Mouse (Mus musculus) cerebellum, adult 11-12 months (tissue): ENCODE measurements around the gene Gm20683.
A peak's percentile ranks its signal among the peaks of the same experiment; 100 is the strongest.

Source experiments
- DNase-seq: peaks from one replicate; pipeline ENCODE4 v3.0.0; 2022

Gene Gm20683

DNA sequence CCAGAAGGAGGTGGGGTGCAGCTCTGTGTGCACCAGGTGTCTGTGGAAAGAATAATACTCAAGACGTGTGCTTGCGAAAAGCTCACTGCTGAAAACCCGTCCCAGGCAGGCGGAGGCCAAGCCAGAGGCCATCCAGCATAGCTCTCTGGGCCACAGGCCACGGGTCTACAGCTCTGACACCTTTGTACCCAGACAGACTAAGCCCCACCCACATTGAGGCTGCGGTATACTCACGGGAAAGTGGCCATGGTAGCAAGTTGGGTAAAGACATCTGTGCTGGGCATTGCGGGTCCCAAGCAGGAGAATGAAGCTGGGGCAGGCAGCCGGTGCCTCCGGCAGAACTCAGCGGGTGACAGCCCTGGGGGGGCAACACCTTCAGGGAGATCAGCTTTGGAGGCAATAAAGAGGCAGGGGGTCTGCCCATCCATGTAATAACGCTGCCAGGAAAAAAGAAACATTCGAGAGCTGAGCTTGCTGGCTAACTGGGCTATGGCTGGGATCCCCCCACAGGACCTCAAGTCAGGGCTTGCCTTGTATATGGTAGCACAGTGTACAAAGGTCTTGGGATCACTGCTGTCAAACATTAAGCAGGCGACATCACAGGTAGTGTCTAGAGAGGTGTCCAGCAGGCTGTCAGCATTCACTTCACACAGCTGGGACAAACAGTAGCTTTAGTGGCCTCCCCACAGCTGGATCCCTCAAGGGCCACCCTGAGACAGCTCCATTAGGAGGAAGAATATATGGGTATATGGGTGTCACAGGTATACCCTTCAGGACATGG, 1.9 kb downstream of the Gm20683 start:
- peak; percentile 55 for DNase-seq

- no peak for DNase-seq
Observed at GRCm38 (mm10) chr17:25838904-25839303, 2.7 kb downstream of the Gm20683 start.

DNA sequence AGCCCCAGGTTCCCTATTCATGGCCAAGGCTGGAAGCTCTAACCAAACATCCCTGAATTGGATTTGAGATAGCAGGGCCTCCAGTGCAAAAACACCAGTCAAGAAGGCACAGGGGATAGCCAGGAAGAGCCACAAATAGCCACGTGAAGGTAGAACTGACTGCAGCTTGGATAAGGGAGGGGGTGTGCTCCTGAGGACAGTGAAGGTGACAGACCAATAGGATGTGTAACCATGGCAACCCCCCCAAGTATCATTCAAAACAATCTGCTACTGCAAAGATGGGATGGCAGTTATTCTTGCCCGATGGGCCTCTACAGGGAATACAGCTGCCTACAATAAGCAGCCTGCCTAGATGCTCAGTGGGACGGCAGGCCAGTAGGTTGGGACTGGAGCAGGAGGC, 4.0 kb downstream of the Gm20683 start:
- DNase-seq: no peak

GRCm38 (mm10) chr17:25837076-25837410, 4.5 kb downstream of the Gm20683 start, which contains the start of gene Rhbdl1:
TSS of gene Rhbdl1 (minus strand) at chr17:25837295.
- DNase-seq: peak; percentile 90

DNA sequence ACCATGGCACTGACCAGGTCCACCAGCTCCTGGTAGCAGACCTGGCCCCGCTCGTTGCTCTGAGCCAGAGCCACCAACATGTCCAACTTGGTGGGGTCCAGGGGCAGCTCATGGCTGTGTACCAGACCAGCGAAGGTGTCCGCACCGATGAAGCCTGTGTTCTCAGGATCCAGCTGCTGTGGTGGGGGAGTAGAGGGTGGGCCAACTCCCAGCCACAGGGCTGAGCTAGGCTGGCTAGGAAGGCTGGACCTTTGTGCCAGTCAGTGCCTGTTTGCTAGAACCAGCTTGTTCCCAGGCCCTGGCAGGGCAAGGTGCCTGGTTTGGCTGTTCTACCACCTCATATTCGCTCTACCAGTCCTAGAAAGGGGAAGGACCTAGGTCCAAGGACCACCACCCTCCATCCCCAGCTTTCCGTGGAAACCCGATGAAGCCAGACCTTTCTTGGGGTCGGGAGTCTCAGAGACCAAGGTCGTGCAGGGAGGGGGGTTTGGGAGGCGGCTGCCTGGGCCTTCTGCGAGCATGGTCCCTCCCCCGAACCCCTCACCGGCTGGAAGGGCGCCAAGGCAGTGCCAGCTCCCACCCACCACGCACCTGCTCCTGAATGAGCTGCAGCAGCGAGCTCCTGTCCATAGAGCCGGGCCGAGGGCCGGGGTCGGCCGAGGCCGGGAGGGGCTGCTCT, 5.0 kb downstream of the Gm20683 start:
- no peak for DNase-seq

DNA sequence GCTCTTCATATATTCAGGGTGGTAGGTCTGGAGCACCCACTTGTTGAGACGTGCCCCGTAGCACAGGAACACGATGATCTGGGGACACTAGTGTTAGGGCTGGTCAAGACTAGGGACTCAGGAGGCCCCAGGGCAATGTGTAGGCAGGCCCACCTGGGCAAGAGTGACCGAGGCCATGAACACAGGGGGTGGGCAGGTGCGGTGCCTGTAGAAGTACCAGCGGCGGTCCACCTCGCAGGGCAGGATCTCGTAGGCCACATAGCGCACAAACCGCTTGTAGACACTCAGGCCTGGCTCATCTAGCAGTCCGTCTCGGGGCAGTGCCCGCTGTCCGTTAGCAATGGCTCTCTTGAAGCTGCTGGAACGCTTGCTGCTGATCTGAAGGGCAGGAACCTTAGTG, 5.7 kb downstream of the Gm20683 start:
- DNase-seq: peak; percentile 63

- no peak for DNase-seq
Observed at GRCm38 (mm10) chr17:25835301-25835700, 6.3 kb downstream of the Gm20683 start.

DNA sequence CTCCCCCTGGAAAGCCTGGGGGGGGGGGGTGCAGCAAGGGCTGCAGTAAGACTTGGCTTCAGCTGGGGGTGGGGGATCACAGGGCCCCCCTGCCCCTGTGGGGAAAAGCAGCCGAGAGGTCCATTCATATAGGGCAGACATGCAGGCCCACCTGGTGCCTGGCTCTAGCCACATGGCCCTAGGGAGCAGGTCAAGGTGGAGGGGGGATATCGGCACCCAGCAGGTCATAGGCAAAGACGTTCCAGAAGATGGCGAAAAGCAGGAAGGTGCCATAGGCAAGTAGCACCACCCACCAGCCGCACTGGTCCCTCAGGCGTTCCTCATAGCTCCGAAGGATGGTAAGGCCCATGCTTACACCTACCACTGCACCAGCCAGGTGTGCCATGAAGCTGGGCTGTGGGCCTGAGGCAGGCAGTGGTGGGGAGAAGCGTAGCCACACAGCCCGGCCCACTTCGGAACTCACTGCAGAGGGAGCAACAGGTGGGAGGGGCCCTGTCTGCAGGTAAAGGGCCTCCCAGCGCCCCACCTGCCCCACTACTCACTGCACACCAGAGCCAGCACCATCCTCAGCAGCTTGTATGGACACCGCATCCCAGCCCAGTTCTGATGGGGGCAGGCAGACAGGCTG, 6.9 kb downstream of the Gm20683 start:
- DNase-seq: peak; percentile 76

DNA sequence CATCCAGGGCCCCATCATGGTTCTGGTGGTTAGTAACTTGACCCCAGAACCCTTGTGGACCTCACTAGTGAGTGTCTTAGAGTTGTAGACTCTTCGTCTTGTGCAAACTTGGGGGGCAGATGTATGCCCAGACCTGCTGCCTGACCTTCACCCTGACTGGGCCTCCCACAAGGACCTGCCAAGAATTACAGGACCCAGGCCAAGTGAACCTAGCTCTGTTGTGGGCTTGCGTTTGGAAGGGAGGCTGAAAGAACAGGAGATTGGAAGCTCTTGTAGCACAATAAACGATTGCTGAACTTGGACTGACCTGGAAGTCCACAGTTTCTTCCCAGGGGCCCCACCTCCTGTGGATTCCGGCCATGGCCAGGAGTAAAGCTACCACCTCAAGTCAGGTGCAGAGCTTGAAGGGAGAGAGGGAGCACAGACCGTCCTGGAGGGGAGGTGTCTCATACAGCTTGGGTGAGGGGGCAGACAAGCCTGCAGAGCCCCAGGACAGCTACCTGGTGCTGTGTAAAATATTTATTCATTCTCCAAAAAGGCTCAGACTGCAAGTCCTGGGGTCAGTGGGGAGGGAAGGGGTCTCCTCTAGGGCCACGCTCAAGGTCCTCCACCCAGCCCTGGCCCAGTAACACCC, 7.5 kb downstream of the Gm20683 start:
- DNase-seq: peak; percentile 75

DNA sequence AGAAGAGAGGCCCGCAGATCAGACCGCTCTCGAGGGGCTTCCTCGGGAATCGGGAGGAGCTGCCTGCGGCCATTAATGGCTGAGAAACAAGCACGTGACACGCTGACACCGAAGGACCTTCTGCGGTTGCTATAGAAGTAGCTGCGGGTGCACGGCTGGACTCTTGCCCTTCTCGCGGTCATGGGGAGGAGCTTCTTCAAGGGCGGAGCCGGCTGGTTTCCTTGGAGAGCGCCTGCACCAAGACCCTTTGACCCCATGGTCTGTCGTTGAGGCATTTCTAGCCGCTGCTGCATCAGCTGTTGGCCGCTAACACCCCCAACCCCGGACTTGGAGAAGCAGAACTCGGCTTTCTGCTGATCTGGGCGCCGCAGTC, 8.3 kb downstream of the Gm20683 start, which contains the start of gene Stub1:
Stub1 (minus strand) TSS at position 114 of the 373 bp plus-strand sequence.
- DNase-seq: no peak

DNA sequence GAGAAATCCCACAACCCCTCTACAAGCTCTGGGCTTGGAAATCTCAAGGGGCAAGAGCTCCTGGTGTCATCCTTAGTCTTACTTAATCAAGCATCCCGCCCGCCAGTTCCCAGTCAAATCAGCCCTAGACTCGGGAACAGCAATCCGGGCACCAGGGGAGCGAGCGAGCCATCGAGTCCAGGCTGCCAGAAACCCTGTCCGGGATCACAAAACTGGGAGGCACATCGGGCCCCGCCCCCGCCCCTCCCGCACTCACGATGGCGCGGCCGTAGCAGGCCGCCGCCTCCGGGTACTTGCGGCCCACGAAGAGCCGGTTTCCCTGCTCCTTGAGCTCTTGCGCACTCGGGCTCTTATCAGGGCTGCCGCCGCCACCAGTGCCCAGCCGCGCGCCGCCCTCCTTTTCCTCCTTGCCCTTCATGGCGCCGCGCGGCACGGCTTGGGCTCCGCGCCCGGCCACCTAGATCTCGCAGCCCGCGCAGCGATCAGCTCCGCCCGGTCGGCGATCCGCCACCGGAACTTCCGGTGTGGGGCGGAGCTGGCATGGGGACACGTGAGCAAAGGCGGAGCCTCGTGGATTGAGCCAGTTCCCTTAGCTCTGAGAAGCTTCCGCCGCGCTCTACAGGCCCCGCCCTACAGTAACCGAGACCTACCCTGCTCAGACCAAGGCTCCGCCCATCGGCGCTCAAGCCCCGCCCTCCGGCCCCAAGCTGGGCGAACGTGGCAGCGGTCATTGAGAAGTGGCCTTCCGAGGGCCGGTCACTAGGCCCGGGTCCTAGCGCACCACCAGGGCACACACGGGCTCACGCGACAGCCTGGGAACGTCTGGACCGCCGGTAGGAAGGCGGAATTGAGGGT, 8.9 kb downstream of the Gm20683 start:
- DNase-seq: peak; percentile 99

DNA sequence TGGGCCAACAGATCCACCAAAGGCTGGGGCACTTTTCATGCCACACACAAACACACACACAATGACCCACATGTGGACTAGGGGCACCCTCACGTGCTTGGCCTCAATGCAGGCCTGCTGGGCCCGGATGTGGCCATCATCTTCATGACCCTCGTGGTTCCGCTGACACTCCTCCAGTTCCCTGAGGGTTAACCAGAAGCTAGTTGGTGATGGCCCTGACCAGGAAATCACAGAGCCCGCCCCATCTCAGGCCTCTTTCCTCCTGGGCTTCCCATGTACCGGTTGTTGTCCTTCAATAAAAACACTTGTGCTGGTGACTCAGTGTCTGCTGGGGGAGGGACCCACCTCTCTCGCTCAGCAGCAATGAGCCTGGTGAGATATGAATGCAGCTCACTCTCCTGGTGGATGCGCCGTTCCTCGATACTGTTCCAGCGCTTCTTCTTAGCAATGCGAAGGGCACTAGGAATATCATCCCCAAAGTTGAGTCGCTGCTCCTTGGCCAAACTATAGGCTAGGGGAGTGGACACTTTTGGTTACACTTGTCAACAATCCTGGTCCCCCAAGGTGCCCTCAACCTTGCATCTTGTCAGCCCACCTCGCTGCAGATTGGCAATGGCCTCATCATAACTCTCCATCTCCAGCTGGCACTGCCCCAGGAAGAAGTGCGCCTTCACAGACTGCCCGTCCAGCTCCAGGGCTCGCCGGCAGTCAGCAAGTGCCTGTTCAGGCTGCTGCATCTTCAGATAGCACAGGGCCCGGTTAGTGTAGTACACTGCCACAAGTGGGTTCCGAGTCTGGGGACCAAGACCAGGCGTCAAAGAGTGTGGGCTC, 9.9 kb downstream of the Gm20683 start:
- peak; percentile 80 for DNase-seq

- peak; percentile 59 for DNase-seq
Observed at GRCm38 (mm10) chr17:25830806-25831431, 10.6 kb downstream of the Gm20683 start.

GRCm38 (mm10) chr17:25830200-25830753, 11.3 kb downstream of the Gm20683 start:
- peak; percentile 58 for DNase-seq

DNA sequence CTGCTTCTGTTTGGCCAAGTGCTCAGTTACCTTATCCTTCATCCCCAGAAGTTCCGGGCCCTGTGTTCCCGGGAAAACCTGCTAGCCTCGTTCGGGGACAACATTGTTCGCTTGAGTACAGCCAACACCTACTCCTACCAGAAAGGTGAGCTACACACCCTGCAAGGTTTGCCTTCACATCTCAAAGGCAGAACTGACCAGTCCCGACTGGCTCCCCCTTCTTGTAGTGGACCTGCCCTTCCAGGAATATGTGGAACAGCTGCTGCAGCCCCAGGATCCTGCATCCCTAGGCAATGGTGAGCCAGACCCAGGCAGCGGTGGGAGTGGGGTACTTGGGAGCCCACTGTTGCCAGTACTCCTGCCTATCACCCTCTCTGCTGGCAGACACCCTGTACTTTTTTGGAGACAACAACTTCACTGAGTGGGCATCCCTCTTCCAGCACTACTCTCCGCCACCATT, 12.0 kb downstream of the Gm20683 start:
- peak; percentile 59 for DNase-seq

GRCm38 (mm10) chr17:25828712-25829557, 12.6 kb downstream of the Gm20683 start, which contains the start of gene Jmjd8:
TSS of gene Jmjd8 (plus strand) at chr17:25828867.
- peak; percentile 80 for DNase-seq

- peak; percentile 70 for DNase-seq
Observed at GRCm38 (mm10) chr17:25828223-25828594, 13.4 kb downstream of the Gm20683 start.

DNA sequence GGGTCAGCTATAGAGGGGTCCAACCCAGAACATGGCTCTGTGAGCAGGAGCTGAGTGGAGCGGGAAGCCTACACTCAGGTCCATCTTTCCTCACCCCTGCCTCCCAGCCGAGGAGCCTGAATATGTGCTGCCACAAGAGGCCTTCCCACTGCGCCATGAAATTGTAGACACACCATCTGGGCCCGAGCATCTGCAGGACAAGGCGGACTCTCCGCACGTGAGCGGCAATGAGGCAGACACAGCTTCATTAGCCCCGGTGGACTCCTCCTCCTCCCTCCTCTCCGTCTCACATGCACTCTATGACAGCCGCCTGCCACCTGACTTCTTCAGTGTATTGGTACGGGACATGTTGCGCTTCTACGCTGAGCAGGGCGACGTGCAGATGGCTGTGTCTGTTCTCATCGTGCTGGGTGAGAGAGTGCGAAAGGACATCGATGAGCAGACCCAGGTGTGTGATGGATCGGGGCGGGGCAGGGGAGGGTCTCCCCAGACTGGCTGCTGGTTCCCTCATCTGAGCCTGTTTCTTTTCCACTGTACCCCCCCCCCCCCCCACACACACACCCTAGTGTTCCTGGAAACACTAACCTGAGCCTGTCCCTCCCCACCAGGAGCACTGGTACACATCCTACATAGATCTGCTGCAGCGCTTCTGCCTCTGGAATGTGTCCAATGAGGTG, 13.9 kb downstream of the Gm20683 start:
- peak; percentile 64 for DNase-seq

GRCm38 (mm10) chr17:25827011-25827410, 14.6 kb downstream of the Gm20683 start:
- DNase-seq: peak; percentile 52
